Mouse (Mus musculus): ENCODE results near the gene Zdhhc4.

The Zdhhc4 gene

GRCm38 (mm10) chr5:143328690-143329495 is at the start of gene Zdhhc4:
Gene Zdhhc4, minus strand, starts transcription at chr5:143329256.
- in situ Hi-C loops (cut with MboI, MseI), result no loop called here

GRCm38 (mm10) chr5:143376156-143376555 is 47.1 kb upstream of the Zdhhc4 start:
- in situ Hi-C loops (cut with MboI, MseI), result loop anchor here (10.0 kb wide), 1 partner anchor 429 kb away; no protein-coding TSS in a partner anchor

GRCm38 (mm10) chr5:143375242-143375641 is 46.2 kb upstream of the Zdhhc4 start:
- in situ Hi-C loops (cut with MboI, MseI), result loop anchor here (10.0 kb wide), 1 partner anchor 430 kb away; no protein-coding TSS in a partner anchor

- in situ Hi-C loops (cut with MboI, MseI), result loop anchor here (10.0 kb wide), 1 partner anchor 432 kb away; no protein-coding TSS in a partner anchor
Observed at GRCm38 (mm10) chr5:143372818-143373217, 43.8 kb upstream of the Zdhhc4 start.

- in situ Hi-C loops (cut with MboI, MseI), result loop anchor here (10.0 kb wide), 1 partner anchor 434 kb away; no protein-coding TSS in a partner anchor
Observed at GRCm38 (mm10) chr5:143371146-143371510, 42.1 kb upstream of the Zdhhc4 start.

- in situ Hi-C loops (cut with MboI, MseI), result loop anchor here (10.0 kb wide), 1 partner anchor 434 kb away; no protein-coding TSS in a partner anchor
Observed at GRCm38 (mm10) chr5:143370416-143371145, 41.5 kb upstream of the Zdhhc4 start.

- in situ Hi-C loops (cut with MboI, MseI), result loop anchor here (10.0 kb wide), 1 partner anchor 435 kb away; no protein-coding TSS in a partner anchor
Observed at GRCm38 (mm10) chr5:143369611-143370255, 40.7 kb upstream of the Zdhhc4 start.

- in situ Hi-C loops (cut with MboI, MseI), result no loop called here
Observed at GRCm38 (mm10) chr5:143367931-143368330, 38.9 kb upstream of the Zdhhc4 start.

- in situ Hi-C loops (cut with MboI, MseI), result no loop called here
Observed at GRCm38 (mm10) chr5:143363678-143364615, 34.9 kb upstream of the Zdhhc4 start.

GRCm38 (mm10) chr5:143361428-143361827 is 32.4 kb upstream of the Zdhhc4 start:
- in situ Hi-C loops (cut with MboI, MseI), result no loop called here

GRCm38 (mm10) chr5:143360000-143360399 is 30.9 kb upstream of the Zdhhc4 start:
- in situ Hi-C loops (cut with MboI, MseI), result no loop called here

GRCm38 (mm10) chr5:143359263-143359662 is 30.2 kb upstream of the Zdhhc4 start:
- in situ Hi-C loops (cut with MboI, MseI), result no loop called here

- in situ Hi-C loops (cut with MboI, MseI), result no loop called here
Observed at GRCm38 (mm10) chr5:143357564-143357963, 28.5 kb upstream of the Zdhhc4 start.

- in situ Hi-C loops (cut with MboI, MseI), result no loop called here
Observed at GRCm38 (mm10) chr5:143356686-143357388, 27.8 kb upstream of the Zdhhc4 start, which contains the start of gene Grid2ip. Gene Grid2ip, plus strand, starts transcription at chr5:143357338.

GRCm38 (mm10) chr5:143356017-143356416 is 27.0 kb upstream of the Zdhhc4 start:
- in situ Hi-C loops (cut with MboI, MseI), result no loop called here

- in situ Hi-C loops (cut with MboI, MseI), result no loop called here
Observed at GRCm38 (mm10) chr5:143346367-143346766, 17.3 kb upstream of the Zdhhc4 start.

GRCm38 (mm10) chr5:143339603-143340002 is 10.5 kb upstream of the Zdhhc4 start:
- in situ Hi-C loops (cut with MboI, MseI), result no loop called here

- in situ Hi-C loops (cut with MboI, MseI), result no loop called here
Observed at GRCm38 (mm10) chr5:143336559-143336958, 7.5 kb upstream of the Zdhhc4 start.

- in situ Hi-C loops (cut with MboI, MseI), result no loop called here
Observed at GRCm38 (mm10) chr5:143335089-143335460, 6.0 kb upstream of the Zdhhc4 start.
